Mouse (Mus musculus) MEL (cell line): ENCODE data around the gene Chrm3.

Experiments used
- CTCF ChIP-seq, 3 experiments: IDR thresholded peaks in 2 of 3; conservative IDR thresholded peaks in 1 of 3; 2 replicates each; pipeline ENCODE4 v1.5.1; 2011 to 2012; ENCODE audit warnings: low read length in 3 of 3, low read depth in 2 of 3, mild to moderate bottlenecking in 2 of 3, improper control_type of control experiment in 1 of 3, inconsistent platforms in 1 of 3, mixed read lengths in 1 of 3, moderate library complexity in 1 of 3; ENCODE audit not compliant: control insufficient read depth in 1 of 3, insufficient read depth in 1 of 3, poor library complexity in 1 of 3, severe bottlenecking in 1 of 3
- ETS1 ChIP-seq: IDR thresholded peaks from 2 replicates; pipeline ENCODE4 v1.6.1; 2012; ENCODE audit warnings: low read depth, mild to moderate bottlenecking, inconsistent platforms, low read length, improper control_type of control experiment, moderate library complexity
- HCFC1 ChIP-seq: IDR thresholded peaks from 2 replicates; pipeline ENCODE4 v1.6.1; 2012; ENCODE audit warnings: low read depth, mild to moderate bottlenecking, inconsistent platforms, low read length, improper control_type of control experiment, moderate library complexity
- MAX ChIP-seq: IDR thresholded peaks from 2 replicates; pipeline ENCODE4 v1.6.1; 2011; ENCODE audit warnings: low read length, improper control_type of control experiment
- POLR2A ChIP-seq, 2 experiments: IDR thresholded peaks; 2 replicates each; pipeline ENCODE4 v1.6.1; 2011 to 2012; ENCODE audit warnings: low read length in 2 of 2, mild to moderate bottlenecking in 2 of 2, control low read depth in 1 of 2, improper control_type of control experiment in 1 of 2, low read depth in 1 of 2, moderate library complexity in 1 of 2; ENCODE audit not compliant: control insufficient read depth in 1 of 2, insufficient read depth in 1 of 2, poor library complexity in 1 of 2
- TAL1 ChIP-seq: IDR thresholded peaks from 2 replicates; pipeline ENCODE4 v1.6.1; 2012; ENCODE audit warnings: mild to moderate bottlenecking, inconsistent platforms, low read length, moderate library complexity, mixed read lengths
- USF1 ChIP-seq: IDR thresholded peaks from 2 replicates; pipeline ENCODE4 v1.6.1; 2014; ENCODE audit warnings: low read depth, mild to moderate bottlenecking, inconsistent platforms, low read length, improper control_type of control experiment, moderate library complexity
- ZC3H11A ChIP-seq: IDR thresholded peaks from 2 replicates; pipeline ENCODE4 v1.6.1; 2012; ENCODE audit warnings: low read depth, mild to moderate bottlenecking, inconsistent platforms, low read length, improper control_type of control experiment

GRCm38 (mm10) chr13:9897231-9897630 lies 463.4 kb downstream of the Chrm3 start:
- TF ChIP-seq TAL1 (no peak), MAX (no peak), POLR2A (IDR thresholded peaks at IDR 0.05; ENCODE audit: control insufficient read depth in 1 of 2, insufficient read depth in 1 of 2, low read depth in 1 of 2, low read length in 2 of 2, poor library complexity in 1 of 2) (no peak), USF1 (no peak), HCFC1 (no peak), CTCF (IDR thresholded peaks at IDR 0.05 in 2 of 3, conservative IDR thresholded peaks at IDR 0.05 in 1 of 3; ENCODE audit: control insufficient read depth in 1 of 3, insufficient read depth in 1 of 3, low read depth in 2 of 3, low read length in 3 of 3, poor library complexity in 1 of 3, severe bottlenecking in 1 of 3) (no peak), ZC3H11A (no peak), ETS1 (no peak)
